ENCODE assay signal across 8 mouse cellular contexts in genomic region chr8:3411901-3412301, GRCm38 (mm10). TPM values are rescaled to one million over a fixed set of nuclear protein-coding genes. Genes with fewer than 3 reads are reported as not detected.
DNase-seq lines count a peak whose midpoint lies in the region.

No protein-coding gene starts in this region.

- intact Hi-C loops in heart, postnatal 14 days (cut with DNase I) = loop anchor here (2.0 kb wide), 1 partner anchor 19 kb away; the partner anchor contains the start of gene Arhgef18

- peak; percentile 41 for DNase-seq in cerebellum, adult 9-10 months
- DNase-seq in cerebellum, adult 9-11 months = no peak
- peak; percentile 49 for DNase-seq in MN1 (ENCODE audit: low spot score)
- DNase-seq in heart, postnatal 14 days = peak; percentile 21 to 32
- peak; percentile 46 for DNase-seq in lung, postnatal 10 days
- no peak for DNase-seq in embryo, embryonic 10 days (ENCODE audit: low spot score)
- no peak for DNase-seq in frontal cortex, postnatal 10 days (ENCODE audit: low spot score in 2 of 2)
- DNase-seq in layer of hippocampus, postnatal 25 days (ENCODE audit: extremely low spot score in 1 of 2, low spot score in 1 of 2) = no peak

RNA-seq across cellular contexts. Expression of gene Arhgef18, which starts 19.1 kb away (rescaled TPM):
- 10 to 100 TPM; 20.5 to 21.4 TPM for total RNA-seq in heart, postnatal 14 days (2021)
- 10 to 100 TPM; 41.6 to 43.6 TPM for total RNA-seq in layer of hippocampus, postnatal 25 days (2021)

RNA-seq across cellular contexts. Expression of gene Pex11g, which starts 55.6 kb away (rescaled TPM):
- total RNA-seq in heart, postnatal 14 days (2021) = 1 to 10 TPM; 3.0 to 3.5 TPM
- total RNA-seq in layer of hippocampus, postnatal 25 days (2021) = 1 to 10 TPM in 1 of 2 experiments, under 1 TPM in 1; 0.59 to 1.2 TPM

RNA-seq across cellular contexts. Expression of gene A430078G23Rik, which starts 58.7 kb away (rescaled TPM):
- total RNA-seq in heart, postnatal 14 days (2021) = 1 to 10 TPM in 1 of 2 experiments, under 1 TPM in 1; 0.79 to 1.7 TPM
- not detected for total RNA-seq in layer of hippocampus, postnatal 25 days (2021)

RNA-seq across cellular contexts. Expression of gene Tex45, which starts 58.8 kb away (rescaled TPM):
- total RNA-seq in heart, postnatal 14 days (2021) = not detected
- under 1 TPM; 0.23 to 0.30 TPM for total RNA-seq in layer of hippocampus, postnatal 25 days (2021)

Comparison
In these comparisons a context has a peak if more than half of its experiments do, and no peak if none do; other contexts are left out.
1. DNase-seq: peak in cerebellum, adult 9-10 months (single experiment), MN1 (single experiment), heart, postnatal 14 days (2 of 2) and lung, postnatal 10 days (single experiment); none in cerebellum, adult 9-11 months (single experiment), embryo, embryonic 10 days (single experiment), frontal cortex, postnatal 10 days (0 of 2) and layer of hippocampus, postnatal 25 days (0 of 2).